Mouse (Mus musculus) inflammation-experienced regulatory T-cells, adult 6 months (primary cell): ENCODE measurements around the gene Kif16b. TPM values are rescaled to one million over a fixed set of nuclear protein-coding genes. Genes with fewer than 3 reads are reported as not detected.

ENCODE experiments used
- ATAC-seq: one replicate; pipeline ENCODE4 v1.8.0; 2017
- polyA plus RNA-seq, 3 experiments: library from polyadenylated mRNA; unstranded; fragments of 100-300 nt; shearing (Covaris generic); gene quantifications; one replicate each; pipeline ENCODE4 v1.2.1; 2017

Gene Kif16b
- polyA plus RNA-seq: 10 to 100 TPM; 10.0 to 12.9 (median 11.7) TPM

DNA sequence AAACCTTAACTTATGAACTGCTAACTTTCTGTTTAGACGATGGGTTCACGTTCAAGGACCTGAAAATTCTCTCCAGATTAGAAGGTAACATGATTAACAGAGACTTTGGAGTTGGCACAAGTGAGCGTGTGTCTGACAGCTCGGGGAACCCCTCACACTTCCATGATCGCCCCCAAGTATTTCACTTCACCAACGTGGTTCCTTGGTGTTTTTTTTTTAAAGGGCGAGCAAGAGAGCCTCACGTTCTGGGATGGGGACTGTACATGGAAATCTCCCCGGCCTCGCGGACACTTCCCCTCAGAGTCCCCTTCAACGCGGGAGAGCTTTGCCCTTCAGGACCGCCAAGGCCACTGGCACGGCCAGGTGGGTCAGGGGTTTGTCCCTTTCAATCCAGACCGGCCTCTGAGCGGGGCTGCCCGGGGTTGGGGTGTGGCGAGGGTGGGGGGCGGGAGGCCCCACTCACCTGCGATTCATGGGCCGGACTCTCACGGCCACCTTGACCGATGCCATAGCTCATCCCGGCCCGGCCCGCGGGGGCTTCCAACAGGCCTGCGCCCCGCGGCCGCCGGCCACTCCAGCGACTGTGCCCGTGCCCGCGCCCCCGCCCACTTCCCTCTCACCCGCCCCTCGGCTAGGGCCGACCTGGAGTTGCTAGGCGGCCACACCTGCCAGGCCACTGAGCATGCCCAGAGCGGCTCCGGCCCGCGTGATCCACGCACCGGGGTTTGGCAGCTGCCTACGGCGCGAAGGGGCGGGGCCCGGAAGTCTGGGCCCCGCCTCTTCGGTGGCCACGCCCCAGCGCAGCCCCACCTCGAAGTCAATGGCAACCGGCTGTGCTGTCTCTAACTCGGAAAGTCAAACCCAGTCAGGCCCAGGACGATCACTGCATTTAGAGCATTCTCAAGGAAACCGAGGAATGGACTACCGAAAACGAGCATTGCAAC is at the start of gene Kif16b:
Gene Kif16b, minus strand, starts transcription at position 670 of the 944 bp plus-strand sequence.
- peak; percentile 65 for ATAC-seq

DNA sequence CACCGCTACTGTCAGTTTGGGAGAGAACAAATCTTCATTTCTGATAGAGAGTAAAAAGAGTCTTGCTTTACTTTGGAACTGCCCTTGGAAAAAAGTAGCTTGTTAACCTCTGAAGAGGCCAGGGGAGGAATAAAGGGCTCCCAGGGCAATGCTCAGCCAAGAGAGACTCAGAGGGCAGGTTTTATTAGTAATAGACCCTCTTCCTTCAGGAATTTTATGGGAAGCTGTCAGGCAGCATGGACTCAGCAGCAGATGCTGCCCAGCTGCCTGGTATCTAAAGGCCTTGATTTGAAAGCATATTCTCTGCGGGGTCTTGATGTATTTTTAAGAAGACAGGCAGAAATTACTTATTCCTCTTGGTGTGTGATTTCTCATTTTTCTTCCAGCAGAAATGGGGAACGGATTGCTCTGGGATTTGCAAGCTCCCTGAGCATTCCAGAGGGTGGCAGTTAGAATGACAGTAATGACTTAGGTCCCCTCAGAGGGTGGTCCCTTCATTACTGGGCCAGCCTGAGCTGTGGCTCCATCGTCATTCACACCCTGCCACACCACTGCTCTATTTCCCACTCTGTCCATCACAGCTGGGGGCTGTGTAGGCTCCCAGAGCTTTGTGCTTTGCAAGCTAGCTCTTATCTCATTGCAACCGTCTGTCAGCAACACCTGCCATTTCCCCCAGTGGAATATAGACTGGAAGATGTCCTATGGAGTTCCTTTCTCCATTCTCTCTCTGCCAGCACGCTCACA is 39.7 kb upstream of the Kif16b start:
- no peak for ATAC-seq

DNA sequence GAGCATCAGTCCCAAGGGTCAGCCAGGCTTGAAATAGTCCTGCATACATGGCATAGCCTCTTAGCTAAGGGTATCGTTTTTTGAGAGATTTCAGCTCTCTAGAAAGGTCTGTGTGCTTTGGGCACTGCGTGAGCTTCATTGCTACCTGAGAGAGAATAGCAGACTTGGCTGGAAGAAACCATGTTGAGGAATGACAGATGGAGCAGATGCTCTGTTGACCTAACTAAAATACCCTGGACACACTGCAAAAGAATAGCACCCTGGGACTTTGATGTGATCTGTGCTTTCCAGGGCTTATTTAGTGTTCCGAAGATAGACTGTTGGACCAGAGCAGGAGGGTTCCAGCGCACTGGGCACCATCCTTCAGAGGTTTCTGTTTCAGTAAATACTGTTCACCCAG is 29.1 kb upstream of the Kif16b start:
- ATAC-seq: no peak

DNA sequence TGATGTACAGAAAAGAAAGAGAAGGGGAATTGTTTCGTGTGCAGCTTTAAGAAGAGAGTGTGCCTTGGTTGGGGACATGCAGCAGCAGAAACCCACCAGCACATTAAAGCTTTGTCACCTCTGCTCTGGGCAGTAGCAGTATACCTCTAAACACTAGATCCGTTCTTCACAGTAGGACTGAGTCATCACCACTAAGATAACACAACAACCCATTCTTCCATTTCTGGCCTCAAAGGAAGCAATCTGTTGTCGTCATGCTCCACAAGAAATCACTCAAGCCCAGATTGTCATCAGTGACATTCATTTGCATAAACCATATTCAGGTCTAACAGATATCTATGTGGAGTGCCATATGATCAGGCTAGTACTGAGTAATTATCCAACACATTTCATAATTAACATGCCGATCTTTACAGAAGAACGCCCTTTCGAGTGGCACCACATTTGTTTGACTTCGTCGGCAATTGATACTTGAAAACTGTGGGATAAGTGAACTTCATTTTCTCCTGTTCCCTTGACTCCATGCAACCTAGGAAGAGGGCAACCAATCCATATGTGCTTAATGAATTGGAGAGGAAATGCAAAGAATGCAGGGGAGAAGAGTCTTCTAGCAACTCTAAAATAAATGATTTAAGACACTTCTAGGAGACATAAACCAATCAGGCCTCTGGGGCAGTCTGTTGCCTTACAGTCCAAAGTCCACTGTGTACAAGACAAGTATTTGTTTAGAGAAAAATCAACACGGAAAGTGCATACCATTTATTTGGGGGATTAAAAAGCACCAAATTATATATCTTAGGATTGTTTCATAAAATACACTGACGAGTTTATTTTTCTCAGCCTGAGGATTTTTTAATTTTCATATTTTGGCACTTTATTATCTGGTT is 28.1 kb upstream of the Kif16b start:
- no peak for ATAC-seq

DNA sequence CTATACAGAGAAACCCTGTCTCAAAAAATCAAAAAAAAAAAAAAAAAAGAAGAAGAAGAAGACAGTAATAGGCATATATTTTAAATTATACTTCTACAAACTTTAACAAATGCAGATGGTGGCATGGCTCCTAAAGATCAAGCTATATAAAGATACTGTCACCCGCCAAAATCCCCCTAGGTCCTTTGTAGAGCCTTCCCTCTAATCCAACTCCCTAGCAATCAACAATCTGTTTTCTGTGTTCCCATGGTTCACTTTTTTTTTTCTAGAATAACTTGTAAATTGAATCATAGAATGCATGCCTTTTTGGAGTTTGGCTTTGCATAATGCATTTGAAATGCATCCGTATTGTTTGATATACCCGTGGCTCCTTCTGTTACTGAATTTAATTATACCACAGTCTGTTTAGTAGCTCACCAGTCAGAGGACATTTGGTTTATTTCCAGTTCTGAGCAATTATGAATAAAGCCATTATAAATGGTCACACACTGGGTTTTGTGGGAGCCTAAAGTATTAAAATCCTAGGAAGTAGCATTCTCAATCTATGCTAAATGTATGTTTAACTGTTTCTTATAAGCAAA is 9.6 kb upstream of the Kif16b start:
- ATAC-seq: no peak

DNA sequence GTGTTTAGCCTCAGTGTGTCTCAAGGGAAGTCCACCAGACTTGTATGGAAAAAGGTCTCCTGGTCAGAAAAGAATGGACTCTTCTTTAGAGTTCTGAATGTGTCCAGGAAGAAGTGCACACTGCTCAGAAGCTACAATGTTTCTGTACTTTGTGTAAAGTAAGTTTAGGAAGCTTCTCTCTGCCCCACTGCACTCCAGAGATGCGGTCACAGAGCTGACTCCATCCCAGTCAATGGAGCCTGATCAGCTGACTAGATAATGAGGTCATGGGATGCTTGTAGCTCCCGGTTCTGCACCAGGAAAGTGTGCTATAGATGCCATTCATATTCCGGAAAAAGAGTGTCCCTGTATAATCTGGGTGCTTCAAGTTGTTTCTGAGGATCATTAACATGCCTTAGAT is 7.9 kb upstream of the Kif16b start:
- no peak for ATAC-seq

DNA sequence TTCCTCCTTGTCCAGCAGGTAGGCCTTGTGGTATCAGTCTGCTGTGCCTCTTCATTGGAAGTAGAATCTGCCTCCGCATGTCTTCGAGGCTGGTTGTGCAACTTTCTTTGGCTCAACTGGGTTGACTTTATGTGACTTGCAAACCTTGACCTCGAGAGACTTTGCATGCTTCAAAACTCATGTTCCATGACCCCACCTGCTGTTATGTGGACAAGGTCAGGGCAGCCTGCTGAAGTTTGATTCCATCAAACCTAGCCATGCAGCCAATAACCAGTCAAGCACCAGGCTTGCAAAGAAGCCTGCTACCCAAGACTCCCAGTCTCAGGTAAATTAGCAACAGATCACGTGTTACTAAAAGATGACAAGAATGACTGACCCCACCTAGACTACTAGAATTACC is 5.7 kb upstream of the Kif16b start:
- no peak for ATAC-seq

DNA sequence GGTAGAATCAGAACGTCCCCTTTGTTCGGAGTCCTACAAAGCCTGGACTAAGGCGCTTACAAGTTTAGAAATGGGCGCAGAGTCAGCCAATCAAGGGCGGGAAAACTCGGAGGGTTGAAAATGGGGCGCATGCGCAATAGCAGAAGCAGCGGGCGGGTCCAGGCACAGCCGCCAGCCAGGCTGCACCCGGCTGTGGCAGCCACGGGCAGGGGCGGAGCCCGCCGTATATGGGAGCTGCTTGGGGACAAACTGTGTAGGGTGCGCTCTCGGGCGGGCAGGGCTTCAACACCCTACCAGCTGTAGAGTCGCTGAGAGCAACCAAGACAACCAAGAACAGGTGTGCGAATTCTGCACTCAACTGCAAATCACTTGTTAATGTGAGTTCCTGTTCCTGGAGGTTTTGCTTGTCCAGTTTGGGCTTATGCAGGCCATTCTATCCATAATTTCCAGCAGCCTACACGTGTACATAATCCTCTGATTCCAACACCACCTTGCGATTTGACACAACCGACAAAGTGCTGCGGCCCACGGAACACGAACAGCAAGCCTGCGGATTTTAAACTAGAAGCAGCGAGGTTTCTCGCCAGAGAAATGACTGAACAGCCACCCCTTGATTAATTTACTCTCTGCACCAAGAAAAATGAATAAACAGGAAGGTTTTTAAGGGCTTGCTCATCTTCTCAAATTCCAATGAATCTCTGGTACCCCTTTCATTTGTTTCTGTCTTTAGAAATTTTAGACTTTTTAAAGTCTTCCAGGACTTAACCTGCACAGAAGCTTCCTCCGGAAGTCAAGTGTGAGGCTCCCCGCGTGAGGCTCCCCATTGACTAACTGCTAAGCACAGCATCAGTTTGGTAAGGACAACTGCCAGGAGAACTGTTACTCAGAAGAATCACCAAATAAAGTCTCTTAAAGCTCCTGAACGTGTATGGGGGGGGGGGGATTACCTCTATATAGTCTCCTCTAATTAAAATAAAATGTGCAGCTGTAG is 1.9 kb upstream of the Kif16b start:
- peak; percentile 82 for ATAC-seq

DNA sequence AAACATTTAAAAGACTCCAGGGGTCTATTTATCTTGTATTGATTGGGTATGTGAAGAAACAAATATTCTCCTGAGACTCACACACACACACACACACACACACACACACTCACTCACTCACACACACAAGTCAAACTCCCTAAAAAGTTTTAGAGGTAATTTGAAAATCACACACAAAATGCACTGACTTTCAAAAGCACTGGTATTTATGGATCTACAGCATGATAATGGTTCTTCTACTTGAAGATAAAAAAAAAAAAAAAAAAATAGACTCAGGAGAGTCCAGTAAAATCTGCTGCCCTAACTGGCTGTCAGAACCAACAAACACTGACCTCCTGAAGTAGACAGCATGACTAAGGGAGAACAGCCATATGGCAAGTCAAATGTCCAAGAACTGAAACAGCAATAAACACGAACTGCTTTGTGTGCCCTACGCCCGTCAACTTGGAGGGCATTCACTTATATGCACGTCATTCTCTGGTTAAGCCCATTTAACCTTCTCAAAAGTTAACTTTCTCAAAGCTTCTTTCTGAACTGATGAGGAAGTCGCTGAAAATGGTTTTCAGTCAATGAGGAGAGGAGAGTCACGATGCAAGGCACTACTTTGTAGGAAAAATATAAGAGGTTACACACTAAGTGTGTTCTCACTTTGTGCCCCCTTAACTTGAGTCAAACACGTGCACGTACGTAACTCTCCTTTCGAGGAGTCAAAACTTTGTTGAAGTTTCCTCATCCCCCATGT is 1.0 kb downstream of the Kif16b start:
- ATAC-seq: no peak

DNA sequence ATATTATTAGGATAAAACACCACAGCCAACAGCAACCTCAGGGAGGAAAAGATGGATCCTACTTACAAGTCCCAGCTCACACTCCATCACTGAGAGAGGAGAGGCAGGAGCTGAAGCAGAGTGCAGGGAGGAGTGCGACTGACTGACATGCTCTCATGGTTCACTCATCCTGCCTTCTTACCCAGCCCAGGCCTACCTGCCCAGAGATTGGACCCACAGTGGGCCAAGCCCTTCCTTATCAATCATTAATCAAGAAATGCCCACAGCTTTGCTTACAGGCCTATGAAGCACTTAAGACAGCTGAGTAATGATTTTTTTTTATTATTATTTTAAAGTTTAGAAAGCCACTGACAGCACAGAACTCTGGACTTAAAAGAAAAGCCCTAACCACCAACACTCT is 7.6 kb downstream of the Kif16b start:
- ATAC-seq: no peak

DNA sequence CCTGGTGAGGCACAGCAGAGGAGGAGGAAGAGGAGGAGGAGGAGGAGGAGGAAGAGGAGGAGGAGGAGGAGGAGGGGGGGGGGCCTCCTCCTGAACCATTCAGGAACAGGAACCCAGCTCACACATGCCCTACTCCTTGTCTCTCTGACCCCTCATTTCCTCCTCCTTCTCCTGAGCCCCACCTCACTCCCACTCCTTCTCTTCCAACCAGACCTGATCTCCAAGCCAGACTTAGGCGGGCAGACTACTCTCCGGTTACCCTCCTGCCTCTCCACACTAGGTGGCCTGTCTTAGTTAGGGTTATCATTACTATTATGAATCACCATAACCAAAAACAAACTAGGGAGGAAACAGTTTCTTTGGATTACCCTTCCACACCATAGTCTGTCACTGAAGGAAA is 10.0 kb downstream of the Kif16b start:
- ATAC-seq: no peak

DNA sequence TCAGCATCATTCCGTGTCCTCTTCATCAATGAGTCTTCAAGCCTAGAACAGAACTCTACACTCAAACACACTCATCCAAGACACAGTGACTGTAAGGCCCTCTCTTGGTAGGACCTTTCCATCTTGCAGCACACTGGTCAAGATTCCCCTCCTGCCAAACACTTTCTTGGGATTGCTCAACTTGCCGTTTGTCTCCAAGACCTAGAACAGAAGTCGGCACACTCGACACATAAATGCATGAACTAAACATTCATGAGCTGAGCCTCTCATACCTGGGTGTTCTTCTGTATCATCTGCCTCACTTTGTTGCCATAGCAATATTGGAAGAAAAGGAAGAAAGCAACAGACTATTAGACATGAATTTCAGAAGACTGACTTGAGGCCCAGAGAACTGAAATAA is 16.9 kb downstream of the Kif16b start:
- ATAC-seq: no peak

DNA sequence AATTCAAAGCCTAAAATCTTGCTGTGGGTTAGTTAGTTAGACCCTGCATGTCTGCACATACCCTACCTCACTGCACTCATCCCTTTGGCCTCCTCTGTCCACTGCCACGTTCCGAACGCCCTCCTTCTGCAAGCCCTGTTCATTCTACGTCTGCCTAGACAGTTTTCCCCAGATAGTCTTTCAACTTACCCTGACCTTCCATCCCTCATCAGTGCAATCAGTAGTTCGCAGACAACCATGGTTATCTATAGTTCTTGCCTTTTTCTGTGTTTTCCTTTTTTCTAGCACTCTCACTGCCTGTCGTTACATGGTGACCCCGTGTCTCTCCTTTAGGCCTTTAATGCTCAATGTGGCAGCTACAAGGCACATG is 17.7 kb downstream of the Kif16b start:
- ATAC-seq: no peak

DNA sequence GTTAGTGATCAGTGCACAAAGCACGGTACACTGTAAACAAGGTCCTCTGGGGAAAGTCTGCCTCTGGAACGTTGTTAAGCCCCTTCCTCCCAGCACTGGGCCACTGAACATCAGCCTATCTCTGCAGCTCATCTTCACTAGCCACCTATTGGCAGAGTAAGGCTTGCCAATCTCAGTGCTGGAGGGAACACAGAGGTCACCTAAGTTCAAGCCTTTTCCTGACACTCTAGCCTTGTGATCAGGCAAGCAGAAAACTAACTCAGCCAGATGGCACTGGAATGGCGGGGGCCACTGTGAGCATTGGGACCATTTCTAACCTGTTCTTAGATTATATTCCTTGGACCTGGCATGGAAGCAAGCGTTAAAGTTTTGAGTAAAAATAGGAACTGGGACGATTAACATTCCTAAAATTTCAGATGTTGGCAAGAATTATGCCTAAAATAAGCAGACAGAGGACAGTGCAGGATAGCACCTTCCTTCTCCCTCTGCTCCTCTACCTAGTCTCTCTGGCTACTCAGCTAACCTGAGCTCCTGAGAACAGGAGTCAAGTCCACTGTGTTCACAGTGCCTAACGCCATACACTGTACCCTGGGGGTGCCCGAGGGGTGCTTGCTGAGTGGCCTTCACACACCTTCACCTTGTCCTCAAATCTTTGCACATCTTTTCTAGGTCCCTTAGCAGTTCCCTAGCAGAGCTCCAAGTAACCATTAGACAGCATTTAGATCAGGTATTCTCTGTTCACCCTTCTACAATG is 18.3 kb downstream of the Kif16b start:
- ATAC-seq: no peak

DNA sequence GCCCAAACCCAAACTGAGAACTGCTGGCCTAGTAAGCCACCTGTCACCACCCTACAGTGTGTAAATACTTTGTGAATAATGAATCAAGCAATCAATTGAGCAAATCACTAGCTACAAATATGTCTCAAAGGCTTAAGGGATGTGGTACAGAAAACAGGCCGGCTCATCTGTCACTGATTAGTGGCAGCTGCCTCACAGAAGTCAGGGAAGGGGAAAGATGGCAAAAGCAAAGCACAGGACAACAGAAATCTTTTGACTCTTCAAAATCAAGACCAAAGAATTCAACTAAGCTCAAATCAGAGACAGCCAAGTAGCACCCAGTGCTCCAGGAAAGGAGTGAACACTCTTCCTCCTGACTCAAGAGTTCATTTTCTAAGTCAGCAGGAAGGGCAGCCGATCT is 18.9 kb downstream of the Kif16b start:
- ATAC-seq: no peak

DNA sequence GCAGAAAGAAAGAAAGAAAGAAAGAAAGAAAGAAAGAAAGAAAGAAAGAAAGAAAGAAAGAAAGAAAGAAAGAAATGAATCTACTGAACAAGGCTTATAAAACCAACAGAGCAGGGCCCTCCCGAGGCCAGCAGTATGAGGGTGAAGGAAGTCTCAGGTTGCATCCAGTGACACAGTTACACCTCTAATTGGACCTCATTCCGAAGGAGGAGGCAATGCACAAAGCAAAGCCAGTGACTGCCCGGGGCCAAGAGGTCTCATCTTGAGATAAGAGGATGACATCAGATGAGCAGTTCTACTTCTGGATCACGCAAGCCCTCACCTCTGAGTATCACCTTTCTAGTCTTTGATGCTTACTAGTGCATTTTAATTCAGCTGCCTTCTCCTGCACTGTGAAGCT is 20.2 kb downstream of the Kif16b start:
- no peak for ATAC-seq

DNA sequence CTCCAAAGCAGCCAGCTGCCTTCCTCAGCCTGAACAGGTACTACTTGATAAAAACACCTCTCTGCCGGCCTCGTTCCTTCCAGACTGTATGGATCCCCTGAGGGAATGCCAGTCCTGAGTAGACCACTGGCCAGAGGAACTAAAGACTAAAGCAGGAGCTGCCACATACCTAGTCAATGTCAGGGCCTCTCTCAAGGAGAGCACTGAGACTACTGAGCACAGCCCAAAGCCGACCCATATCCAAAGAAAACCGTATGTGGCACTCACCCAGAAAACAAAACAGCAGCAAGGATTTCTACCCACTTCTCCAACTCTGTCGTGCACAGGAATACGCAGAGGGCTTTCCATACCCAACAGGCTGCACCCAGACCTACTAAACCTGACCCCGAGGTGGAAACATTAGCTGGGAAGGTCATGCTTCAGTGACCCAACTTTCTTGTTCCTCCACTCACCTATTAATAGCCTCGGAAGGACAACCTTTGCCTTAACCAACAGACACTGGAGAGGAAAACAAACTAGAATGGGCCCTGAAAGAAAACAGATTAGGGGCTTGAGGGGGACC is 22.0 kb downstream of the Kif16b start:
- no peak for ATAC-seq

DNA sequence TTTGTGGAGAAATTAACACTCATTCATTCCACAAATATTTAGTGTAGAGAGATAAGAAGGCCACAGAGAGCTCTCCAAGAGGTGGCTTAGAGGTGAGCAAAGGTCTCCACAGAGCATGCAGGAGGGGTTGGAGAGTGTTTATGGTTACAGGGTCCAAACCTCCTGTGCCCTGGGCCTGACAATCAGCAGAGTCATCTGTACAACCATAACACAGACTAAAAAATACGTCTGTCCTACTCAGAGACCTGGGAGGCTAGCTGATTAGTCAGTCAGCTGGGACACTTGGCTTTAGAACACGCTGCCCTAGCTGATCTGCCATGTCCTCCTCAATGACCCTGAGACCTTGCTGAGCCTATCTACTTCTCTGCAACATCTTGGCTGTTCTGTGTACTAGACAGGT is 24.7 kb downstream of the Kif16b start:
- no peak for ATAC-seq

DNA sequence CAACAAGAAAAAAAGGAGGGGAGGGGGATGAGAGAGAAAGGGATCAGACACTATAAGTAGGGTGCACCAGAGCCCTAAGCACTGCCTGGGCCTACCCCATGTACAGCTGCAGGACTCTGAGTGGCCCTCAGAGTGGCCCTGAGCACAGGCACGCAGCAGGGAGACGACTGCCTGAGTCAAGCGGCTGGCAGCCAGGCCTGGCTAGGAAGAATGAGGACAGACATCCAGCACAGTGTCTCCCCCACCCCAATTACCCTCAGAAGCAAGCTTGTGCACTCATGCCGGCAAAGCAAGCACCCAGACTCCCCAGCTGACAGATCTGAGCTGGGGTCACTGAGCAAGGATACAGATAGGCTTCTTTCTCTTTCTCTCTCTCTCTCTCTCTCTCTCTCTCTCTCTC is 25.4 kb downstream of the Kif16b start:
- ATAC-seq: no peak
